Mouse (Mus musculus): ENCODE results near the gene Timm44.

DNA sequence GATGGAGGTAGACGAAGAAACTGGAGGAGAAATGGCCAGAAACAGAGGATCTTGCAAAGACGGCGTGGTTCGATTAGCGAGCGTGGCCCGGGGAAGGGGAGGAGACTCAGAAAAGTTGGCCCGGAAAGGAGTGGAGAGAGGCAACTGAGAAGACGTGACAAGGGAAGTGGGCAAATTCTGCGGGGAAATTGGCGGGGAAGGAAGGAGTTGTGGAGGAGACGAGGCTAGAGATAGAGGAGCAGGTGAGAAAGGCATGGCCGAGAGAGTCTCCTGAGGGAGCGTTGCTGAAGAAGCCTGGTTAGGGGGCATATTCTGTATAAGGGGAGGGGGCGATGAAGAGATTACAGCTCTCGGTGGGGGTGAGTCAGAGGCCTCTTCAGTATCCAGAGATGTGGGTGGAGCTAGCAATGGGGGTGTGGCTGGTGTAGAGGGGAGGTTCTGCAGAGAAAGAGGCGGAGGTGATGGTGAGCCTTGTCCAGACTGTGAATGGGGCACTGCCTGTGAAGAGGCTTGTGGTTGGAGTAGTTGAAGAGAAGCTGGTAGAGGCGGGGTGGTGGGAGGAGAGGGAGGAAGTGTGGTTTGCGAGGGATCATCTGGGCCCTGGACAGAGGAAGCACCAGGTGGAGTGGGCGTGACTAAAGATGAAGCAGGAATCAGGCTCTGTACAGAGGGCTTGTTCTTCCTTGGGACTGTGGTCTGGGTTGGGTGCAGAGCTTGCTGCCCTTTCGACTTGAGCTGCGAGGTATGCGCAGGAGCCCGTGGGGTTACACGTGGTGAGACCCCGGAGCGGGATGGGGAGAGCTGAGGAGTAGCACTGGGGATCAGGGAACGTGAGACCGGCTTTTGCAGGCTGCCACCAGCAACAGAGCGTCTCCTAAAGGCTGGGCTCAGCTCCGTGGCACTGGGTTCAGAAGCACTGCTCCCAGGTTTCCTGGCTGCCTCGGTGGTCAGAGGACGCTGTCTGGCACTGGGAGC is 61.4 kb downstream of the Timm44 start:
- TF ChIP-seq CTCF (IDR thresholded peaks at IDR 0.05) (no peak), EP300 (IDR thresholded peaks at IDR 0.05; ENCODE audit: insufficient read depth, low read depth, low read length) (no peak), POLR2A (IDR thresholded peaks at IDR 0.05; ENCODE audit: insufficient read depth, low read depth, low read length) (no peak)

All from heart, adult 2 months (tissue).